Mouse (Mus musculus): Measurements from ENCODE around the gene Nfia.

DNA sequence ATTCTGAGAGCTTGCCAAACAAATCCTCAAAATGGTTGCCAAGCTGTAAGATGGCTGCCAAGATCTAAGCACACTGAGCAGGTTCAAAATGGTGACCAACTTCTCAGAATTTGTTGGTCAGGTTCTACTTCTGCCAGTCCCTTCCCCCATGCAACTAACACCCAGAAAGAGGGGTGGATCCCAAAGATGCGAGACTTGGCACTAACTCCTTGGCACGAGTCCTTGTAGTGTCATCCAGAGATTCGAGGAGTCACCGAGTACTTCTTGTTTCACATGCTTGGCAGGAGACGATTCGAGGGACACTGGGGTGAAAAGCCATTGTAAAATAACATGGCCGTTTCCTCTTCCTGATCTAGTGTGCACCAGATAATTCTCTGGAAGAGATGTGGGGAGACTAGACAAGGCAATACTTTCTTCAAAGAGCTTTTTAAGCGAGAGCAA is 151.4 kb downstream of the Nfia start:
- no peak for TF ChIP-seq GATA1 (IDR thresholded peaks at IDR 0.05; ENCODE audit: borderline replicate concordance, low read length)
- no peak for TF ChIP-seq FLI1 (IDR thresholded peaks at IDR 0.05; ENCODE audit: low read length)
